Mouse (Mus musculus) liver, adult 2 months (tissue): ENCODE data around the gene Pou3f3. TPM values are rescaled to one million over a fixed set of nuclear protein-coding genes. Genes with fewer than 3 reads are reported as not detected.

Experiments
- DNase-seq: peaks from one replicate; pipeline ENCODE4 v3.0.0-alpha.2; 2011; ENCODE audit warnings: low read depth, low spot score; ENCODE audit errors: extremely low read depth
- H3K27ac ChIP-seq: fragments of 200-500 bp; replicated peaks from 2 replicates; pipeline ENCODE4 v1.5.1; 2012; ENCODE audit warnings: low read depth, mild to moderate bottlenecking, control low read depth, inconsistent platforms, low read length; ENCODE audit not compliant: insufficient read depth
- H3K27me3 ChIP-seq: fragments of 200-500 bp; 2 replicates; pipeline ENCODE4 v1.6.1; 2012; ENCODE audit warnings: mild to moderate bottlenecking, moderate library complexity, low read length, inconsistent platforms; ENCODE audit not compliant: control insufficient read depth, insufficient read depth
- H3K36me3 ChIP-seq: fragments of 200-500 bp; 2 replicates; pipeline ENCODE4 v1.6.1; 2012; ENCODE audit warnings: low read length, inconsistent platforms; ENCODE audit not compliant: control insufficient read depth, insufficient read depth
- H3K4me1 ChIP-seq: fragments of 200-500 bp; 2 replicates; pipeline ENCODE4 v1.6.1; 2011; ENCODE audit warnings: low read length; ENCODE audit not compliant: control insufficient read depth, insufficient read depth
- H3K4me3 ChIP-seq: fragments of 200-500 bp; 2 replicates; pipeline ENCODE4 v1.5.1; 2011; ENCODE audit warnings: low read depth, mild to moderate bottlenecking, control low read depth, low read length, moderate library complexity; ENCODE audit not compliant: insufficient read depth
- H3K79me2 ChIP-seq: fragments of 200-500 bp; 2 replicates; pipeline ENCODE4 v1.6.1; 2012; ENCODE audit warnings: inconsistent platforms, mild to moderate bottlenecking, low read length, moderate library complexity; ENCODE audit not compliant: control insufficient read depth, insufficient read depth
- H3K9ac ChIP-seq: fragments of 200-500 bp; 2 replicates; pipeline ENCODE4 v1.6.1; 2012; ENCODE audit warnings: low read depth, mild to moderate bottlenecking, control low read depth, inconsistent platforms, low read length
- CTCF ChIP-seq: fragments of 200-500 bp; IDR thresholded peaks from 2 replicates; pipeline ENCODE4 v1.5.1; 2011; ENCODE audit warnings: low read depth, low read length, control low read depth
- POLR2A ChIP-seq: fragments of 200-500 bp; IDR thresholded peaks from 2 replicates; pipeline ENCODE4 v1.6.1; 2011; ENCODE audit warnings: low read length, control low read depth; ENCODE audit not compliant: insufficient read depth; ENCODE audit errors: extremely low read depth
- WGBS: fragments of 180-500 bp; shearing (Covaris S2); methylation state at CpG from one replicate; pipeline ENCODE4 v1.1.7; 2018; 5-methylcytosine and 5-hydroxymethylcytosine counted together
- polyA plus RNA-seq: library from polyadenylated mRNA; depleted of rRNA; stranded (reverse); fragments of >200 nt; gene quantifications from 2 replicates; pipeline ENCODE4 v1.2.3, GENCODE M21; 2012
- total RNA-seq: library from RNA; depleted of rRNA; stranded (reverse); fragments of >200 nt; gene quantifications from 2 replicates; pipeline ENCODE4 v1.2.3, GENCODE M21; 2014

Gene Pou3f3
- total and polyA plus RNA-seq, 2 experiments = not detected

DNA sequence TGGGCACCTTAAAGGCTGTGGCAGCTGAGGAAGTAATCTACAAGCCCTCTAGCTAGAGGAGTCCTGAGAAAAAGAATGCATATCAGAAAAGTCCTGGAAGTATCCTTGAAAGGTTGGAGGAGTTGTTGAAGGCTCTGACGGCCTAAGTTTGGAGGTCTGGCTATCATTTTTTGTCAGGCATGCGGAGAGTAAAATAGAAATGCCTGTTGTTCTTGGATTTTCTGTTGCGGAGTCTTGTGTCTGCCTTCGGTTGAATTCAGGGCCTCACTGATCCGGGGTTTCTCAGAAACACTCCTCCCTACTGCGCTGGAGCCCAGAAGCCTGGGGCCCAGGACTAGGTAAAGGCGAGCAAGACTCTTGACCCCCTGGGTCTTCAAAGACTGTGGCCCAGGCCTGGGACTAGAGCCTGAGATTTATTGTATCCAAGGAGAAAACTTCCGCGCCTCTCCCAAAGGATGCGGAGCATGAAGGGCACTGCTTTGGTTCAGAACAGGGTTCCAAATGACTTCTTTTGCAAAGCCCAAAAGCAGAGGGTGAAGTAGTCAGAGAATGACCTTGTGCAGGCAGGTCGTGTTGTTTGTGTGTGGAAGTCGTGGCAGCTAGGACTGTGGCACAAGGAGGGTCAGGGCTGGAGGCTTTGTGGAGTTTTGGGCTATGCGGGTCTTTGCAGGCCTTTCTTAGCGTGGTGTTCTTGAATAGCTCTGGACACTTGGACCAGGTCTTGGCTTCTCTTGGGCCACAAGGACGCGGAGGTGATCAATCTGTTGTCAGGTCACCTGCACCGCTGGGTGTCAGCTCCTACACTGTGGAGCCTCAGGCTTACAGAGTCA lies 9.6 kb downstream of the Pou3f3 start:
- 11% methylated on average over 17 of the region's 17 CpGs for WGBS
- Histone ChIP-seq H3K27ac (no peak overlapping the region), H3K9ac (no peak overlapping the region), H3K4me1 (no peaks in the 10 kb centered on the region), H3K36me3 (no peaks in the 10 kb centered on the region), H3K4me3 (no peak overlapping the region), H3K27me3 (peaks cover 36% of the 10 kb centered on the region), H3K79me2 (no peaks in the 10 kb centered on the region)
- TF ChIP-seq CTCF (no peak), POLR2A (no peak)
- DNase-seq = no peak

DNA sequence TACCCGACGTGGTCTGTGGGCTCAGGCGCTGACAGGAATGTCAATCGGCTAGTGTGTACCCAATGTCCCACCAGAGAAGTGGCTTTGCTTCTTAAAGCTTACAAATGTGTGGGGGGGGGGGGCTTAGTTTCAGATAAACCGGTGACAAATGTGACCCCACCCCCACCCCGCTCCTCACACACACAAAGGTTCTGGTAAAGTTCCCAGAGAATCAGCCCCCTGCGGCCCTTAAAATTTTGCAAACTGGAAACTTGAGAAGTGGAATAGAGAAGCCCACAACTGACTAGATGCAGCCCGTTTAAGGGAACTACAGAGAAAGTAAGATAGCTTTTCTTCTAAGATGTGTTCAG lies 10.2 kb downstream of the Pou3f3 start:
- no peak for TF ChIP-seq CTCF
- TF ChIP-seq POLR2A = no peak
- Histone ChIP-seq H3K79me2 (no peaks in the 10 kb centered on the region), H3K27me3 (peaks cover 36% of the 10 kb centered on the region), H3K4me3 (no peak overlapping the region), H3K9ac (no peak overlapping the region), H3K4me1 (no peaks in the 10 kb centered on the region), H3K27ac (no peak overlapping the region), H3K36me3 (no peaks in the 10 kb centered on the region)
- 6% methylated on average over 8 of the region's 8 CpGs for WGBS
- no peak for DNase-seq

DNA sequence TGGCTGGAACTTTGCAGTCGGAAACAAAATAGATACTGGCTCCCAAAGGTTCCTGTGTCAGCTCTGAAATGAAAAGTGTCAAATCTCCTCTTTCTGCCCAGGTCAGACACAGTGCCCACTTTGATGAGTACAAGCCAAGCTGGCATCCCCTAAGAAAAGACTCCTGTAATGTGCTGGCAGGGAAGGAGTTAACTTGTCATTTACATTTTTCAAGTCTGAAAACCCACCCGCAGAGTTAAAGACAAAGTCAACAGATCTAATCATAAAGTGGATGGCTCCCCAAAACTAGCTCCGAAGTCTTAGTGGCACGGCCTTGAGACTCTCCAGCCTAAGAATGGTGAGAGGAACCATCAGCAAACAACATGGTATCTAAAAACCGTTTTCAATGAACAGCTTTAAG lies 11.6 kb downstream of the Pou3f3 start:
- no peak for TF ChIP-seq POLR2A
- TF ChIP-seq CTCF = no peak
- no peak overlapping the region for H3K27ac ChIP-seq
- 4% methylated on average over 5 of the region's 5 CpGs for WGBS
- H3K9ac ChIP-seq = no peak overlapping the region
- DNase-seq = no peak
- no peaks in the 10 kb centered on the region for H3K36me3 ChIP-seq
- H3K79me2 ChIP-seq = no peaks in the 10 kb centered on the region
- no peaks in the 10 kb centered on the region for H3K4me1 ChIP-seq
- H3K27me3 ChIP-seq = peaks cover 44% of the 10 kb centered on the region
- no peak overlapping the region for H3K4me3 ChIP-seq

DNA sequence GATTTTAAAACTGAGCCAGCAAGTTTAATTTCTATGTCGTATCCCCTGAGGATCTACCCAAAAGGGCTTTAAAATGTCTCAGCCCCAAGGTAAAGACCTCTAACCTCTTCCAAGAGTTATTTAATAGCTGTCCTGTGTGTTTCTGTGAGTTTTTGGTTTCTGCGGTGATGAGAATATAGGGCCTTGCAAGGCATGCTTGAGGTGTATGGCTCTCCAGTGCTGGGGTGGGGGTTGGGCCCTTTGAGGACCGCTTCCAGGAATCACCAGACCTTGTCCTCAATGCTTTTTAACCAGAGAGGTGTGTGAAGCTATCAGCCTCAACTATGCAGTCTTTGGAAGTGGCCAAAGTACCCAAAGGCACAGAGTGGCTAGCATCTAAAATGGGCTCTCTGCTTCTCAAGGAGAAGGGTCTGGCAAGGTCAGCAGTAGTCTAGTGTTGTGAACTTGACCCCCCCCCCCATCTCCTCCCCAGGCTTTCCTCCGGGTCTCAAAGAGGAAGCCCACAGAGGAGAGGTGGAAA lies 12.1 kb downstream of the Pou3f3 start:
- 7% methylated on average over 4 of the region's 4 CpGs for WGBS
- no peaks in the 10 kb centered on the region for H3K36me3 ChIP-seq
- peaks cover 44% of the 10 kb centered on the region for H3K27me3 ChIP-seq
- no peak overlapping the region for H3K4me3 ChIP-seq
- DNase-seq = no peak
- no peak overlapping the region for H3K27ac ChIP-seq
- TF ChIP-seq POLR2A (no peak), CTCF (no peak)
- no peaks in the 10 kb centered on the region for H3K79me2 ChIP-seq
- H3K4me1 ChIP-seq = no peaks in the 10 kb centered on the region
- H3K9ac ChIP-seq = no peak overlapping the region

DNA sequence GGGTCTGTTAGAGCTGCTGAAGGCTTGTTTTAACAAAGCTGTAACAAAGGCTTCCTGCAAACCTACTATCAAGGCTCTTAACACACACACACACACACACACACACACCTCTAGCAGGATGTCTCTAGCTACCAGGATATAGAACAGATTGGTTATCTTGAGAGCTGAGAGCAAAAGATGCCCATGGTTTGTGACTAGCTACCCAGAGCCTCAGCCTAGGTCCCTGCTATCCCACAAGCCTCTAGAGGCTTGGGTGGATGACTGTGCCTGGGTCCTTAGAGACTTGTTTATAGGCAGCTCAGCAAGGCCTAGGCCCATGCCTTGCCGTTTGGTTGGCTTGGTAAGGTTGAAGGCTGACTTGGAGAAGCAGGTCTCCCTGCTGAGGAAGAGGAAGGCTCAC lies 13.5 kb downstream of the Pou3f3 start:
- no peak overlapping the region for H3K9ac ChIP-seq
- 13% methylated on average over 1 of the region's 1 CpGs for WGBS
- no peaks in the 10 kb centered on the region for H3K36me3 ChIP-seq
- H3K79me2 ChIP-seq = no peaks in the 10 kb centered on the region
- no peak for DNase-seq
- H3K27me3 ChIP-seq = peaks cover 45% of the 10 kb centered on the region
- no peak overlapping the region for H3K4me3 ChIP-seq
- TF ChIP-seq POLR2A (no peak), CTCF (no peak)
- H3K4me1 ChIP-seq = peaks cover 5% of the 10 kb centered on the region
- no peak overlapping the region for H3K27ac ChIP-seq

DNA sequence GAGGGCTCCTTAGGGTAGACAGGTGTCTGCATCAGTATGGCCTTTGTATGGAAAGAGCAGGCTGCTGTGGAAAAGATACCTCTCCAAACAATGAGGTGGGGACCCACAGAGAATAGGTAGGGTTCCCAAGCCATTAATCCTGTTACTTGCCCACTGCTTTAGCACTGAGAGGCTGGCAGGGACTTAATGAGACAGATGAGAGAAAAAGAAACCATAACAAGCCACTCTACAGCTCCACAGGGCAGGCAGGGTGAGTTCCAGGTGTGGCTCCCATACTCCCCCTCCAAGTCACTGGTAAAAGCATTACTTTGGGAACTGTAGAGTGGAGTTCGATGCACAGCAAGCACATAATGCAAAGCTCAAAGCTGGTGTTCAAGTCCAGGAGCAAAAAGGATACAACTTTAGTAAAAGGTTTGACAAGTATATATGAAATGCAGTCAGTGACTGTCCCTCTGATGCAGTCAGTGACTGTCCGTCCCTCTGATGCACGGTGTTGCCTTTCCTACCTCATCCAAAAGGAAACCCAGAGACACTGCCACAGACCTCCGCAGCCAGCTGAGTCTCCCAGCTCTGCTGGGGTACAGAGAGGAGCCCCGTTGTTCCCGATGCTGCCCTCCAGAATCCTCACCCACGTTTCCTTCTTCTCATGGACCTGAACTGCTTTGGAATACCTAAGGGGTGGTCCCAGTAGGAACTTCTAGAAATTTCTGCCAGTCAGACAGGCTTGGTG lies 14.0 kb downstream of the Pou3f3 start:
- Histone ChIP-seq H3K36me3 (no peaks in the 10 kb centered on the region), H3K9ac (no peak overlapping the region), H3K4me1 (peaks cover 5% of the 10 kb centered on the region), H3K27ac (no peak overlapping the region), H3K27me3 (peaks cover 45% of the 10 kb centered on the region), H3K79me2 (no peaks in the 10 kb centered on the region), H3K4me3 (no peak overlapping the region)
- 9% methylated on average over 7 of the region's 7 CpGs for WGBS
- no peak for TF ChIP-seq CTCF
- TF ChIP-seq POLR2A = no peak
- DNase-seq = no peak
